Mouse (Mus musculus): ENCODE measurements at regions not wholly inside any gene's neighbourhood (a gene's known extent, or its start where the extent isn't known, plus 50 kb on each side); places are given as distances from the start of the nearest gene placed in this dataset.

- peak; percentile 21 to 60 for DNase-seq (ENCODE audit: low spot score in 2 of 2)
Measured at GRCm38 (mm10) chr5:115790436-115790835, 54.6 kb upstream of the Cit start.
